Mouse (Mus musculus): ENCODE measurements around the gene Hsd17b1. TPM values are rescaled to one million over a fixed set of nuclear protein-coding genes. Genes with fewer than 3 reads are reported as not detected.

The Hsd17b1 gene
- polyA plus RNA-seq, 1 experiment from 2014 or later: not detected

DNA sequence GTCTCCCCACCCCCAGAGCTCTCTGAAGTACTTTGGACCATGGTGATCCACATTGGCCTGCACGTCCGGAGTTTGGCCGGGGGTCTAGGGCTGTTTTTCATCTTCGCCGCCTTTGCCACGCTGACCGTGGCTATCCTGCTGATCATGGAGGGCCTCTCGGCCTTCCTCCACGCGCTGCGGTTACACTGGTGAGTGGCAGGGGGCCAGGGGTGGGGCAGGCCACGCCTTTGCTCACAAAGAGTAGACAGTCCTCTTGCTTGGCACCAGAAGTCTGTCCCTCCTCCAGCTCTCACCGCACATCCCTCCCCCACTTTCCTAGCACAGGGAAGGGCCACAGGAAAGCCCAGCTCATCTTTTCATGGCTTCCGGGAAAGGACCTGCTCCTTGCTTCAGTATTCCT, 22.8 kb upstream of the Hsd17b1 start:
- DNase-seq (ENCODE audit: low spot score) (no peak), ATAC-seq (ENCODE audit: low FRiP score) (no peak)
- no peak overlapping the region for H3K27ac ChIP-seq (ENCODE audit: low read depth, low read length)
- no peaks in the 10 kb centered on the region for H3K9me3 ChIP-seq (ENCODE audit: control insufficient read depth, low read length)
- no peak overlapping the region for H3K4me3 ChIP-seq (ENCODE audit: low read depth, low read length)
- 0 out of 2 replicates have a peak, but pooled peaks cover 4% of the 10 kb centered on the region for H3K36me3 ChIP-seq (ENCODE audit: control insufficient read depth, insufficient read depth, low read length)
- 88% methylated on average over 14 of the region's 14 CpGs for WGBS
- H3K27me3 ChIP-seq (ENCODE audit: control insufficient read depth, insufficient read depth, low read length): no peaks in the 10 kb centered on the region
- H3K4me2 ChIP-seq (replicated peaks; ENCODE audit: low read depth, low read length): no peak overlapping the region
- H3K9ac ChIP-seq (ENCODE audit: low read depth, low read length): no peak overlapping the region
- no peaks in the 10 kb centered on the region for H3K4me1 ChIP-seq (replicated peaks; ENCODE audit: control insufficient read depth, insufficient read depth, low read length)

- DNase-seq (ENCODE audit: low spot score) (no peak), ATAC-seq (ENCODE audit: low FRiP score) (no peak)
- 0 out of 2 replicates have a peak, but pooled peaks cover 4% of the 10 kb centered on the region for H3K36me3 ChIP-seq (ENCODE audit: control insufficient read depth, insufficient read depth, low read length)
- no peak overlapping the region for H3K27ac ChIP-seq (ENCODE audit: low read depth, low read length)
- H3K4me2 ChIP-seq (replicated peaks; ENCODE audit: low read depth, low read length): no peak overlapping the region
- 54% methylated on average over 8 of the region's 8 CpGs for WGBS
- H3K4me1 ChIP-seq (replicated peaks; ENCODE audit: control insufficient read depth, insufficient read depth, low read length): no peaks in the 10 kb centered on the region
- H3K9me3 ChIP-seq (ENCODE audit: control insufficient read depth, low read length): no peaks in the 10 kb centered on the region
- H3K4me3 ChIP-seq (ENCODE audit: low read depth, low read length): no peak overlapping the region
- no peaks in the 10 kb centered on the region for H3K27me3 ChIP-seq (ENCODE audit: control insufficient read depth, insufficient read depth, low read length)
- no peak overlapping the region for H3K9ac ChIP-seq (ENCODE audit: low read depth, low read length)
These were observed 21.3 kb upstream of the Hsd17b1 start for GRCm38 (mm10) chr11:101056885-101057284.

- Histone ChIP-seq H3K9ac (ENCODE audit: low read depth, low read length) (no peak overlapping the region), H3K9me3 (ENCODE audit: control insufficient read depth, low read length) (no peaks in the 10 kb centered on the region), H3K36me3 (ENCODE audit: control insufficient read depth, insufficient read depth, low read length) (0 out of 2 replicates have a peak, but pooled peaks cover 3% of the 10 kb centered on the region), H3K4me1 (replicated peaks; ENCODE audit: control insufficient read depth, insufficient read depth, low read length) (no peaks in the 10 kb centered on the region), H3K27ac (ENCODE audit: low read depth, low read length) (no peak overlapping the region), H3K4me3 (ENCODE audit: low read depth, low read length) (no peak overlapping the region), H3K4me2 (replicated peaks; ENCODE audit: low read depth, low read length) (no peak overlapping the region), H3K27me3 (ENCODE audit: control insufficient read depth, insufficient read depth, low read length) (no peaks in the 10 kb centered on the region)
- 38% methylated on average over 5 of the region's 5 CpGs for WGBS
- DNase-seq (ENCODE audit: low spot score) (peak; percentile 91), ATAC-seq (ENCODE audit: low FRiP score) (no peak)
These were observed 20.4 kb upstream of the Hsd17b1 start for GRCm38 (mm10) chr11:101057860-101058259.

DNA sequence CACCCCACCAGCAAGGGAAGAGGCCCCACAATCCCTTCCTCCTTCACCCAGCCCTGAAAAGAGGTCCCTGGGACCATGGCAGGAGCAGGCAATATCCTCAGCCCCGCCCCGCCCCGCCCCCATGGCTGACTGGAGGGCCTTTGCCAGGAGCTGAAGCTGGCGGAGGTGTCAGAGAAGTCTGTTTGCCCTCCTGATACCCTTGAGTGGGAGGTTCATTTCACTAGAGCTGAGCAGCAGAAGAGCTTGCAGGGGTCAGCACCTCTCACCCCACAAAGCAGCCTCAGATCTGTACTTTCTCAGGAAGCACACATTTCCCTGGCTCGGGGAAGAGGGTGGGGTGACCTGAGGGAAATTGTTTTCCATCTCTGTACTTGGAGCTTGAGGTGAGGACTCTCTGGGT, 19.5 kb upstream of the Hsd17b1 start:
- 72% methylated on average over 5 of the region's 5 CpGs for WGBS
- DNase-seq (ENCODE audit: low spot score) (no peak), ATAC-seq (ENCODE audit: low FRiP score) (no peak)
- Histone ChIP-seq H3K4me2 (replicated peaks; ENCODE audit: low read depth, low read length) (no peak overlapping the region), H3K27me3 (ENCODE audit: control insufficient read depth, insufficient read depth, low read length) (no peaks in the 10 kb centered on the region), H3K9ac (ENCODE audit: low read depth, low read length) (no peak overlapping the region), H3K9me3 (ENCODE audit: control insufficient read depth, low read length) (no peaks in the 10 kb centered on the region), H3K36me3 (ENCODE audit: control insufficient read depth, insufficient read depth, low read length) (no peaks in the 10 kb centered on the region), H3K27ac (ENCODE audit: low read depth, low read length) (no peak overlapping the region), H3K4me1 (replicated peaks; ENCODE audit: control insufficient read depth, insufficient read depth, low read length) (no peaks in the 10 kb centered on the region), H3K4me3 (ENCODE audit: low read depth, low read length) (no peak overlapping the region)

DNA sequence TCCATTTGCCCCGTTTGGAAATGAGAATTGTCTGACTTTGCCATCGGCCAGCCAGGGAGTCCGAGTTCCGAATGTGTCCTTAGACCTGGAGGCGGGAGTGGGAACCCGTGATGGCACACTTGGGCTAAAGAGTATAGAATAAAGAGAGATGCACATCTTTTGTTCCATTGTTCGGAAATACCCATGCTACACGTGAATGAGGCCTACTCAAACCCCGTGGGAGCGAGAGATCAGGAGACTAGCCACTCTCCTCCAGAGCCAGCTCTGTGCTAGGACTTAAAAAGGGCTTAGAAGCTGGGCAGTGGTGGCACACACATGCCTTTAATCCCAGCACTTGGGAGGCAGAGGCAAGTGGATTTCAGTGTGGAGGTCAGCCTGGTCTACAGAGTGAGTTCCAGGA, 18.7 kb upstream of the Hsd17b1 start:
- H3K9me3 ChIP-seq (ENCODE audit: control insufficient read depth, low read length): no peaks in the 10 kb centered on the region
- no peak for ATAC-seq (ENCODE audit: low FRiP score)
- H3K4me2 ChIP-seq (replicated peaks; ENCODE audit: low read depth, low read length): no peak overlapping the region
- no peak overlapping the region for H3K4me3 ChIP-seq (ENCODE audit: low read depth, low read length)
- no peaks in the 10 kb centered on the region for H3K27me3 ChIP-seq (ENCODE audit: control insufficient read depth, insufficient read depth, low read length)
- no peaks in the 10 kb centered on the region for H3K4me1 ChIP-seq (replicated peaks; ENCODE audit: control insufficient read depth, insufficient read depth, low read length)
- H3K27ac ChIP-seq (ENCODE audit: low read depth, low read length): no peak overlapping the region
- DNase-seq (ENCODE audit: low spot score): no peak
- H3K9ac ChIP-seq (ENCODE audit: low read depth, low read length): no peak overlapping the region
- no peaks in the 10 kb centered on the region for H3K36me3 ChIP-seq (ENCODE audit: control insufficient read depth, insufficient read depth, low read length)
- WGBS: 77% methylated on average over 10 of the region's 10 CpGs

GRCm38 (mm10) chr11:101060126-101060525, 18.1 kb upstream of the Hsd17b1 start:
- Histone ChIP-seq H3K27me3 (ENCODE audit: control insufficient read depth, insufficient read depth, low read length) (no peaks in the 10 kb centered on the region), H3K36me3 (ENCODE audit: control insufficient read depth, insufficient read depth, low read length) (no peaks in the 10 kb centered on the region), H3K4me2 (replicated peaks; ENCODE audit: low read depth, low read length) (no peak overlapping the region), H3K9ac (ENCODE audit: low read depth, low read length) (no peak overlapping the region), H3K9me3 (ENCODE audit: control insufficient read depth, low read length) (no peaks in the 10 kb centered on the region), H3K4me1 (replicated peaks; ENCODE audit: control insufficient read depth, insufficient read depth, low read length) (no peaks in the 10 kb centered on the region), H3K27ac (ENCODE audit: low read depth, low read length) (no peak overlapping the region), H3K4me3 (ENCODE audit: low read depth, low read length) (no peak overlapping the region)
- DNase-seq (ENCODE audit: low spot score) (no peak), ATAC-seq (ENCODE audit: low FRiP score) (no peak)
- WGBS: 69% methylated on average over 8 of the region's 8 CpGs

GRCm38 (mm10) chr11:101061049-101061448, 17.2 kb upstream of the Hsd17b1 start:
- Histone ChIP-seq H3K36me3 (ENCODE audit: control insufficient read depth, insufficient read depth, low read length) (no peaks in the 10 kb centered on the region), H3K4me3 (ENCODE audit: low read depth, low read length) (no peak overlapping the region), H3K27ac (ENCODE audit: low read depth, low read length) (no peak overlapping the region), H3K4me1 (replicated peaks; ENCODE audit: control insufficient read depth, insufficient read depth, low read length) (no peaks in the 10 kb centered on the region), H3K9me3 (ENCODE audit: control insufficient read depth, low read length) (no peaks in the 10 kb centered on the region), H3K4me2 (replicated peaks; ENCODE audit: low read depth, low read length) (no peak overlapping the region), H3K27me3 (ENCODE audit: control insufficient read depth, insufficient read depth, low read length) (no peaks in the 10 kb centered on the region), H3K9ac (ENCODE audit: low read depth, low read length) (no peak overlapping the region)
- no peak for ATAC-seq (ENCODE audit: low FRiP score)
- no peak for DNase-seq (ENCODE audit: low spot score)
- WGBS: 92% methylated on average over 5 of the region's 5 CpGs

DNA sequence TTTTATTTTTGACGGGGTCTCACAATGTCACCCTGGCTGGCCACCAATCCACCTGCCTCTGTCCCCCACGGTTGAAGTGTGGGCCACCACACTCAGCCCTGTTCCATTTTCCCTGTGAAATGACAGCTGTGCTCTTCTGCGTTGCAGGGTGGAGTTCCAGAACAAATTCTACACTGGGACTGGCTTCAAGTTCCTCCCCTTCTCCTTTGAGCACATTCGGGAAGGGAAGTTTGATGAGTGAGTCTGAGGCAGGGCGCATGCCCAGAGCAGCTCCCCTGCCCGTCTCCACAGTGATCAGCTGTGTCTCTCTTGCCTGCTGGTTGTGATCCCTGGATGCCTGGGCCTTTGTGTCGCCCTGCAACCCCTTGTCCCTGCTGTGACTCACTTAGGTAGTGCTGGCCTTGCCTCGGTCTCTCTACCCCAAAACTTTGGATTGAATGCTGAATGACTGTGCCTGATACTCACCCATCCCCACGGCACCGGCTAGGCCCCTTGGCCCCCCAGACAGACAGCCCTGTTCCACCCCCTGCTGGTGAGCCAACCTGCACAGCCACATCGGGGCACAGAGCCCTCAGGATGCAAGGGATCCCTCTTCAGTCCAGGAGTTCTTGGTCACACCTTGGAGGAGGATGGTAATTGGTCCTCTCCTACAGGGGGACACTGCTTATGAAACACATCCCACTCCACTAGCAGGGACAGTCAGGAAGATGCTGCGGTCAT, 15.9 kb upstream of the Hsd17b1 start:
- no peak overlapping the region for H3K4me2 ChIP-seq (replicated peaks; ENCODE audit: low read depth, low read length)
- no peaks in the 10 kb centered on the region for H3K4me1 ChIP-seq (replicated peaks; ENCODE audit: control insufficient read depth, insufficient read depth, low read length)
- no peaks in the 10 kb centered on the region for H3K36me3 ChIP-seq (ENCODE audit: control insufficient read depth, insufficient read depth, low read length)
- DNase-seq (ENCODE audit: low spot score) (no peak), ATAC-seq (ENCODE audit: low FRiP score) (no peak)
- H3K4me3 ChIP-seq (ENCODE audit: low read depth, low read length): no peak overlapping the region
- H3K9me3 ChIP-seq (ENCODE audit: control insufficient read depth, low read length): no peaks in the 10 kb centered on the region
- no peaks in the 10 kb centered on the region for H3K27me3 ChIP-seq (ENCODE audit: control insufficient read depth, insufficient read depth, low read length)
- 85% methylated on average over 12 of the region's 12 CpGs for WGBS
- H3K9ac ChIP-seq (ENCODE audit: low read depth, low read length): no peak overlapping the region
- H3K27ac ChIP-seq (ENCODE audit: low read depth, low read length): no peak overlapping the region

DNA sequence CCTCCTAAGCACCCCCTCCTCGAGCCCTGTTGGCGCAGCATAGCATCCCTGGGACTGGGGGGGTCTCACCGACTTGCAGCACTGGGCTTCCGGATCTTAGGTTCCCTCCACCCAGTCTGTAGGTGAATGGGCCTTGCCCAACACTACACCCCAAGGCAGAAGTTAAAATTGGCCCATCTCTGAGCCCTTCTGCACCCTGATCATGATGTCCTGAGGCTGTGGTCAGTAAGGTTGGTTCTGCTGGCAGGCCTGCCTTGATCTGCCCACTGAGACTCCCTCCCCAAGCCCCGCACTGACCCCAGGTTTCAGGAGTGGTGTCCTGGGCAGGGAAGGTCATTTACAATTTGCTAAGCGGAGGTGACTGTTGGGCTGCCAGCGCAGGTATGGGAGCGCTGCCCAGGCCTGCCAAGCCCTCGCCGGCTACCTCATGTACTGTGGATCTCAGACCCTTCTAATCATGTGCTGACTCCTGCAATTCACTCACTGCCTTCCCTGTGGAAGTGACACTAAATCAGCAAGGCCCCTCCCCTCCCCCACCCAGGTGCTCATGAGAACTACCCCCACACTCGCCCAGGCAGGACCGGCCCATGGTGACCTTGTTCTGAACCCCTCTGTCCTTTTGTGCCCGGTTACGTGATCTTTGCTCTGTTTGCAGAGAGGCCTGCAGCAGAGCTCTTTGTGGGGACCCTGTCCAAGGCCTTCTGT, 15.1 kb upstream of the Hsd17b1 start:
- H3K4me2 ChIP-seq (replicated peaks; ENCODE audit: low read depth, low read length): no peak overlapping the region
- H3K4me3 ChIP-seq (ENCODE audit: low read depth, low read length): no peak overlapping the region
- peak overlapping the region; percentile 27; the same call in 1 of the 2 replicates for H3K27ac ChIP-seq (ENCODE audit: low read depth, low read length)
- H3K27me3 ChIP-seq (ENCODE audit: control insufficient read depth, insufficient read depth, low read length): no peaks in the 10 kb centered on the region
- no peak overlapping the region for H3K9ac ChIP-seq (ENCODE audit: low read depth, low read length)
- no peaks in the 10 kb centered on the region for H3K4me1 ChIP-seq (replicated peaks; ENCODE audit: control insufficient read depth, insufficient read depth, low read length)
- DNase-seq (ENCODE audit: low spot score) (no peak), ATAC-seq (ENCODE audit: low FRiP score) (no peak)
- H3K9me3 ChIP-seq (ENCODE audit: control insufficient read depth, low read length): no peaks in the 10 kb centered on the region
- H3K36me3 ChIP-seq (ENCODE audit: control insufficient read depth, insufficient read depth, low read length): no peaks in the 10 kb centered on the region
- WGBS: 76% methylated on average over 14 of the region's 14 CpGs
